ENCODE assay signal across 15 mouse cellular contexts in the genomic region with DNA sequence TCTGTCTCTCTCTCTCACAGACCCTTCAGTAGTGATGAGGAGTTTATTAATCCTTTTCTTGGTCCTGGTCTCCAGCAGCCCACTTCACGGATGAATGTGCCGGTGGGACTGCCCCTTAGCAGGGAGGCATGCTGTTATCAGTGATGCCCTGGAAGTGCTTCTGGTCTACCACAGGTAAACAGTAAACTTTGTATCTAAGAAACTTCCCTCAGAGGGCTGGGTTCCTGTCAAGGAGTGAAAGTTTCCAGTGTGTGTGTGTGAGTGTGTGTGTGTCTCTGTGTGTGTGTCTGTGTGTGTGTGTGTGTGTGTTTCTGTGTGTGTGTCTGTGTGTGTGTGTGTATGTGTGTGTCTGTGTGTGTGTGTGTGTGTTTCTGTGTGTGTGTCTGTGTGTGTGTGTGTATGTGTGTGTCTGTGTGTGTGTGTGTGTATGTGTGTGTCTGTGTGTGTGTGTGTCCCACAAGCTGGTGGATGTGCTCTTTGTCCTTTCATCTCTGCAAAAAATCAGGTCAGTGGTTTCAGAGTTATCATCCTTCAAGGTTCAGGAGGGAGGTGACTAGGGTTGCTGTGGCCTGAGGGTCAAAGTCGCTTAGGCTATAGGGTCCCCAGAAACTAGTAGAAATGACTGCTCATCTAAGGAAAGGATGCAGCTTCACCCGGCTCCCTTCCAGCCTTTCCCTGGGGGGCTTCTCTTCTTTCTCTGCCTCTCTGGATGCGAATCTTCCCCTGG. TPM values are rescaled to one million over a fixed set of nuclear protein-coding genes. Genes with fewer than 3 reads are reported as not detected.
DNase-seq lines count a peak whose midpoint lies in the region; ATAC-seq lines count a peak whose summit lies in the region.
"Had no signal": no experiment of that assay in that cellular context is flagged by ENCODE, and none has a peak within 500 bp of the region (broad histone marks: within the 10 kb centered on the region; RNA-seq: fewer than 3 reads in every experiment).

No protein-coding gene starts in this region.

- peaks cover 66% of the 10 kb centered on the region for H3K4me1 ChIP-seq in heart, embryonic 12.5 days (replicated peaks)
- H3K4me1 ChIP-seq in neural tube, embryonic 11.5 days (ENCODE audit: control insufficient read depth, insufficient read depth, low read length) = peaks cover 26% of the 10 kb centered on the region
- peaks cover 31% of the 10 kb centered on the region for H3K4me1 ChIP-seq in neural tube, embryonic 15.5 days
- H3K4me1 ChIP-seq in embryonic facial prominence, embryonic 12.5 days = peaks cover 65% of the 10 kb centered on the region
- H3K4me1 ChIP-seq in limb, embryonic 15.5 days = peaks cover 76% of the 10 kb centered on the region

- H3K27me3 ChIP-seq in heart, embryonic 12.5 days (replicated peaks) = no peaks in the 10 kb centered on the region
- no peaks in the 10 kb centered on the region for H3K27me3 ChIP-seq in neural tube, embryonic 11.5 days (ENCODE audit: control insufficient read depth, insufficient read depth, low read length)
- H3K27me3 ChIP-seq in neural tube, embryonic 15.5 days (replicated peaks) = no peaks in the 10 kb centered on the region
- no peaks in the 10 kb centered on the region for H3K27me3 ChIP-seq in embryonic facial prominence, embryonic 12.5 days
- no peaks in the 10 kb centered on the region for H3K27me3 ChIP-seq in limb, embryonic 15.5 days
- H3K27me3 ChIP-seq: neural tube, embryonic 13.5 days; Patski had no signal

- ATAC-seq in heart, embryonic 12.5 days (ENCODE audit: insufficient number of reproducible peaks, low FRiP score) = no peak
- no peak for ATAC-seq in neural tube, embryonic 11.5 days (ENCODE audit: insufficient read depth, low FRiP score, low TSS enrichment)
- ATAC-seq in neural tube, embryonic 15.5 days (ENCODE audit: low FRiP score) = no peak
- no peak for ATAC-seq in embryonic facial prominence, embryonic 12.5 days (ENCODE audit: insufficient number of reproducible peaks, insufficient read depth, low FRiP score, low TSS enrichment)
- ATAC-seq in limb, embryonic 15.5 days (ENCODE audit: insufficient number of reproducible peaks, low FRiP score, low TSS enrichment, low read depth) = no peak
- ATAC-seq: liver, embryonic 12.5 days; lung, postnatal 0 days; Patski had no signal

- no peaks in the 10 kb centered on the region for H3K36me3 ChIP-seq in heart, embryonic 12.5 days
- no peaks in the 10 kb centered on the region for H3K36me3 ChIP-seq in neural tube, embryonic 11.5 days (ENCODE audit: control insufficient read depth, insufficient read depth, low read length)
- no peaks in the 10 kb centered on the region for H3K36me3 ChIP-seq in neural tube, embryonic 15.5 days
- no peaks in the 10 kb centered on the region for H3K36me3 ChIP-seq in embryonic facial prominence, embryonic 12.5 days
- H3K36me3 ChIP-seq in limb, embryonic 15.5 days = no peaks in the 10 kb centered on the region
- H3K36me3 ChIP-seq: liver, embryonic 12.5 days; neural tube, embryonic 13.5 days had no signal

- H3K4me3 ChIP-seq in heart, embryonic 12.5 days = no peak overlapping the region
- H3K4me3 ChIP-seq in neural tube, embryonic 11.5 days (ENCODE audit: low read depth, low read length) = no peak overlapping the region
- no peak overlapping the region for H3K4me3 ChIP-seq in neural tube, embryonic 15.5 days (replicated peaks)
- H3K4me3 ChIP-seq in embryonic facial prominence, embryonic 12.5 days = no peak overlapping the region
- no peak overlapping the region for H3K4me3 ChIP-seq in limb, embryonic 15.5 days
- H3K4me3 ChIP-seq: left cerebral cortex, adult 2 months; liver, embryonic 12.5 days; neural tube, embryonic 13.5 days had no signal

- H3K9ac ChIP-seq in heart, embryonic 12.5 days = no peak overlapping the region
- no peak overlapping the region for H3K9ac ChIP-seq in neural tube, embryonic 11.5 days (ENCODE audit: low read length)
- no peak overlapping the region for H3K9ac ChIP-seq in neural tube, embryonic 15.5 days (replicated peaks)
- no peak overlapping the region for H3K9ac ChIP-seq in embryonic facial prominence, embryonic 12.5 days
- no peak overlapping the region for H3K9ac ChIP-seq in limb, embryonic 15.5 days
- H3K9ac ChIP-seq: liver, embryonic 12.5 days had no signal

- H3K27ac ChIP-seq in heart, embryonic 12.5 days (ENCODE audit: poor library complexity, severe bottlenecking) = peak overlapping the region; percentile 77; the same call in 1 of the 2 replicates
- H3K27ac ChIP-seq in neural tube, embryonic 11.5 days (ENCODE audit: low read depth, low read length) = peak overlapping the region; percentile 89; the same call in 1 of the 2 replicates
- no peak overlapping the region for H3K27ac ChIP-seq in neural tube, embryonic 15.5 days (replicated peaks)
- peak overlapping the region; percentile 92 for H3K27ac ChIP-seq in embryonic facial prominence, embryonic 12.5 days
- H3K27ac ChIP-seq in limb, embryonic 15.5 days = peak overlapping the region; percentile 6; the same call in 1 of the 2 replicates
- H3K27ac ChIP-seq: left cerebral cortex, adult 2 months; liver, embryonic 12.5 days had no signal

- no peak for DNase-seq in heart, adult 8-10 months (ENCODE audit: low spot score)
- no peak for DNase-seq in neural tube, embryonic 11.5 days (ENCODE audit: low spot score)
- DNase-seq in adrenal gland, postnatal 4 days (ENCODE audit: low spot score in 2 of 2) = no peak
- DNase-seq in urinary bladder, adult 2 months (ENCODE audit: low spot score) = no peak
- DNase-seq: cerebellum, postnatal 14 days had no signal

- WGBS in heart, embryonic 12.5 days = 32% methylated on average over 5 of the region's 5 CpGs
- WGBS in neural tube, embryonic 11.5 days = 61% methylated on average over 5 of the region's 5 CpGs
- WGBS in neural tube, embryonic 15.5 days = 69% methylated on average over 5 of the region's 5 CpGs
- 54% methylated on average over 5 of the region's 5 CpGs for whole genome bisulfite sequencing in embryonic facial prominence, embryonic 12.5 days
- 58% methylated on average over 5 of the region's 5 CpGs for WGBS in limb, embryonic 15.5 days

- H3K4me2 ChIP-seq in heart, embryonic 12.5 days = peak overlapping the region; percentile 60; the same call in 1 of the 2 replicates
- no peak overlapping the region; the same call in 1 of the 2 replicates for H3K4me2 ChIP-seq in neural tube, embryonic 11.5 days (ENCODE audit: low read depth)
- no peak overlapping the region for H3K4me2 ChIP-seq in neural tube, embryonic 15.5 days
- H3K4me2 ChIP-seq in embryonic facial prominence, embryonic 12.5 days (replicated peaks) = no peak overlapping the region
- H3K4me2 ChIP-seq in limb, embryonic 15.5 days = no peak overlapping the region

- H3K9me3 ChIP-seq in heart, embryonic 12.5 days (replicated peaks) = no peaks in the 10 kb centered on the region
- H3K9me3 ChIP-seq in neural tube, embryonic 11.5 days (ENCODE audit: control insufficient read depth, low read length) = no peaks in the 10 kb centered on the region
- H3K9me3 ChIP-seq in neural tube, embryonic 15.5 days (replicated peaks) = no peaks in the 10 kb centered on the region
- no peaks in the 10 kb centered on the region for H3K9me3 ChIP-seq in embryonic facial prominence, embryonic 12.5 days
- no peaks in the 10 kb centered on the region for H3K9me3 ChIP-seq in limb, embryonic 15.5 days
- H3K9me3 ChIP-seq: liver, embryonic 12.5 days; neural tube, embryonic 13.5 days had no signal

RNA-seq across cellular contexts. Expression of a gene that starts 24.0 kb away (rescaled TPM):
- 0.08 TPM in 1 of 2 replicates, not detected in the other for polyA plus RNA-seq in heart, embryonic 12.5 days (2016; fragmentation: Nextera tagmentation; extraction: Ambion mirVana)
- total RNA-seq in heart, adult 8-10 months (2022) = under 1 TPM in 3 of 4 experiments, not detected in 1; 0.14 to 0.57 (median 0.25) TPM
- 0.39 and 0.41 TPM in 2 replicates for polyA plus RNA-seq in neural tube, embryonic 11.5 days (2014; fragmentation: Nextera tagmentation; extraction: Ambion mirVana)
- 0.52 TPM in 1 of 2 replicates, not detected in the other for polyA plus RNA-seq in neural tube, embryonic 15.5 days (2015; fragmentation: Nextera tagmentation; extraction: Ambion mirVana)
- polyA plus RNA-seq in embryonic facial prominence, embryonic 12.5 days (2016; fragmentation: Nextera tagmentation; extraction: Ambion mirVana) = 0.81 TPM in 2 replicates
- polyA plus RNA-seq in limb, embryonic 15.5 days (2015; fragmentation: Nextera tagmentation; extraction: Ambion mirVana) = 0.38 and 0.48 TPM in 2 replicates
- under 1 TPM; 0.34 to 0.51 TPM for total RNA-seq in adrenal gland, postnatal 4 days (2021)
- 1.0 and 1.3 TPM in 2 replicates for polyA plus RNA-seq in urinary bladder, adult 2 months (2012; rRNA removed)
- total RNA-seq: granulocyte monocyte progenitor cell, adult 5-6 weeks; left cerebral cortex, adult 2 months had no signal
- polyA plus RNA-seq: neural tube, embryonic 13.5 days had no signal

RNA-seq across cellular contexts. Expression of a gene that starts 41.8 kb away (rescaled TPM):
- 0.05 and 0.11 TPM in 2 replicates for polyA plus RNA-seq in heart, embryonic 12.5 days (2016; fragmentation: Nextera tagmentation; extraction: Ambion mirVana)
- under 1 TPM; 0.06 to 0.43 (median 0.16) TPM for total RNA-seq in heart, adult 8-10 months (2022)
- polyA plus RNA-seq in neural tube, embryonic 11.5 days (2014; fragmentation: Nextera tagmentation; extraction: Ambion mirVana) = 0.46 and 0.62 TPM in 2 replicates
- 0.09 and 0.22 TPM in 2 replicates for polyA plus RNA-seq in neural tube, embryonic 15.5 days (2015; fragmentation: Nextera tagmentation; extraction: Ambion mirVana)
- polyA plus RNA-seq in embryonic facial prominence, embryonic 12.5 days (2016; fragmentation: Nextera tagmentation; extraction: Ambion mirVana) = 0.24 and 0.28 TPM in 2 replicates
- 1.9 and 2.1 TPM in 2 replicates for polyA plus RNA-seq in limb, embryonic 15.5 days (2015; fragmentation: Nextera tagmentation; extraction: Ambion mirVana)
- total RNA-seq in adrenal gland, postnatal 4 days (2021) = under 1 TPM; 0.31 to 0.51 TPM
- 26.0 and 28.6 TPM in 2 replicates for polyA plus RNA-seq in urinary bladder, adult 2 months (2012; rRNA removed)
- polyA plus RNA-seq: Patski had no signal
